Mouse (Mus musculus) mouse trophoblast stem cell (cell line): ENCODE data around the gene Lingo3.

ENCODE experiments used
- in situ Hi-C, 2 experiments: fragments of 300-500 bp; cut with MseI, MboI; formaldehyde crosslinking; loops; 2 replicates in 1 of 2; 3 replicates in 1 of 2; pipeline ENCODE4 v1.15.1; 2025

The Lingo3 gene

GRCm38 (mm10) chr10:80802996-80803395, 40.8 kb downstream of the Lingo3 start:
- in situ Hi-C loops = no loop called here

GRCm38 (mm10) chr10:80802204-80802912, 41.5 kb downstream of the Lingo3 start:
- in situ Hi-C loops = no loop called here

DNA sequence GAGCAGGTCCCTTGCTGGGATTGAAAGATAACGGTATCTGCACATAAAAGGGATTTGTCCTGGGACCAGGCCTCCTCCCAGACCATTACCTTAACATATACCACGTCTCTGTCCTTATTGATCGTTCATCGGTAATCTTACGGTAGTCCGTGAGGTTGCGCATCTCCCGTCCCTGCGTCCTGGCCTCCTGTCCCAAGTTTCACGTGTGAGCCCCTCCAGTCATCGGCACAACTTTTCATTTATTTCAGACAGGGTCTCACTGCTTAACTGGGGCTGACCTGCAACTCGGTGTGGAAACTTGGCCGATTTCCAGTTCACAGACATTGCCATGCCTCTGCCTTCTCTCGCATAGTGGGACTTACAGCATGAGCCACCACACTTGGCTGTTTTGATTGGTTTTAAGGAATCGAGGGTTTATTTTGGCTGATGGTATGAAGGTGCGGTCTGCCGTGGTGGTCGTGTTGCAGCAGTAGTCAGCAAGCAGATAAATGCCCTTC, 44.7 kb downstream of the Lingo3 start:
- in situ Hi-C loops = no loop called here

DNA sequence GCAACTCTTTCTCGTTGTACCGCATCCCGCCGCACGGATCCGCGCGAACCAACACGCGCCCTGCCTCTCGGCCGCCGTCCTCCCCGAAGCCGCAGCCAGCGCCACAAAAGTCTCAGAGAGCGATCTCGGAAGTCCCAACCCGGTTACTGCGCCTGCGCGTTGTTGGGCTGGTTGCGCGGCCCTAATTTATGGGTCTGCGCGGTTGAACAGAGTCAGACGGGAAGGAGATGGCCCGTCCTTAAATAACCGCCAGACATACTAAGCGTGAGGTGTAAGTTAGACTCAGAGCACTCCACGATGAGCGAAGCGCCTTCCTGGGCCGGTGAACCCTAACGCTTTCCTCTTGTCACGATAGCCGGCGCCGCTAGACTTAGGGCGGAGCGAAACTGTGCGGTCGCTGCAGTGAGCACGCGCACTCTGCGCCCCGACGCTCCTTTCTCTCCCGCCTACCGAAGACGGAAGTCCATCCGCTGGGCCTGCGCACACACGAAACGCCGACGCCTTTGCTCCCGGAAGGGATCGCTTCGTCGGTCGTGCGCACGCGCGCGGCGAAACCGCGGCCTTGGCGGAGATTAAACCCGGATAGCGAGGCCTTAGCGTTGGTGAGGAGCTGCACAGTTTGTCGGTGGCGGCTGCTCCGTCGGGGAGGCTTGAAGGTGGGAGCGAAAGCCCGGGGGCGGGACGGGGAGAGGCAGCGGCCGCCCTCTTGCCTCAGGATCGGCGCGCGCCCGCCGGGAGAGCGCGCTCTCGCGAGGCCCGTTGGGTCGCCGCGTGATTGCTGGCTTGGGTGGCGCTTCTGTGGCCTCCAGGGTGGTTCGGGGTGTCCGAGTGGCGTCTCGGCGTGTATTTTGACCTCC, 45.5 kb downstream of the Lingo3 start, which contains the start of the genes Sf3a2 and Plekhj1:
Gene Sf3a2 (plus strand): TSS at position 49 of the 857 bp plus-strand sequence.
Gene Plekhj1 (minus strand): TSS at position 477 of the 857 bp plus-strand sequence.
- in situ Hi-C loops = no loop called here

GRCm38 (mm10) chr10:80797186-80798149, 46.4 kb downstream of the Lingo3 start:
- in situ Hi-C loops = no loop called here

- in situ Hi-C loops = no loop called here
Observed at GRCm38 (mm10) chr10:80796307-80796848, 47.5 kb downstream of the Lingo3 start.

DNA sequence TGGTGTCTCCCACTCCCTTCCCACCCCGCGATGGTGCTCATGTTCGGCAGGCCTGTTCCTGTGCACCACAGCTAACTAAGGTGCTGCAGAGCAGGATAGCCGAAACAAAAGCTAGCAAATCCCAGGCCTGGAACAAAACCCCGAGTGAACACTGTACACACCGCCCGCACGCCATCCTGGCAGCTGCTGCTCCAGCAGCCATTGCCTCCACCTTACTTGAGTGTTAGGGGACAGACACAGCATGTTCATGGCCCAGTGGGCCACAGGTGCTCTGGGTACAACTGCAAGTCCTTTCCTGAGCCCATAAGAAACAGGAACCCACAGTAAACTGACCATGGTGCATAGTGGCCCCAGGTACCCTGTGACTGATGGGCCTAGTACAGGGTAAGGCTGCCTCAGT, 49.1 kb downstream of the Lingo3 start:
- in situ Hi-C loops = no loop called here

DNA sequence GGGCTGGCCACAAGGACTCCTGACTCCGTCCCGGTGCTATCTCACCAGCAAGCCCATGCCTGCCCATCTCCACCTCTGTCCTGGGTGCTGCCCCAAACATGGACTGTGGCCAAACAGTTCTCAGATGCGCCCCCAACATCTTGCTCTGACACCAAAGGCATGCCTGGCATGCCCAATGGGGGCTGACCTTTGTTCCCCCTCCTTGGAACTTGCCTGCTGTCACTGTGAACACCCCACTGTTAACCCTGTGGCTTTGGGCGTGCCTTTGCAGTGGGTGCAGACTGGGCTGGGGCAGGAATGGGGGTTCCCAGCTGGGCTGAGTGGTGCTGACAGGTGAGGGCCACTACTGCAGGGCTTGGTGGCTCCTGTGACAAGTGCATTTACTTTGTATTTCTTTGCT, 50.0 kb downstream of the Lingo3 start:
- in situ Hi-C loops = no loop called here

DNA sequence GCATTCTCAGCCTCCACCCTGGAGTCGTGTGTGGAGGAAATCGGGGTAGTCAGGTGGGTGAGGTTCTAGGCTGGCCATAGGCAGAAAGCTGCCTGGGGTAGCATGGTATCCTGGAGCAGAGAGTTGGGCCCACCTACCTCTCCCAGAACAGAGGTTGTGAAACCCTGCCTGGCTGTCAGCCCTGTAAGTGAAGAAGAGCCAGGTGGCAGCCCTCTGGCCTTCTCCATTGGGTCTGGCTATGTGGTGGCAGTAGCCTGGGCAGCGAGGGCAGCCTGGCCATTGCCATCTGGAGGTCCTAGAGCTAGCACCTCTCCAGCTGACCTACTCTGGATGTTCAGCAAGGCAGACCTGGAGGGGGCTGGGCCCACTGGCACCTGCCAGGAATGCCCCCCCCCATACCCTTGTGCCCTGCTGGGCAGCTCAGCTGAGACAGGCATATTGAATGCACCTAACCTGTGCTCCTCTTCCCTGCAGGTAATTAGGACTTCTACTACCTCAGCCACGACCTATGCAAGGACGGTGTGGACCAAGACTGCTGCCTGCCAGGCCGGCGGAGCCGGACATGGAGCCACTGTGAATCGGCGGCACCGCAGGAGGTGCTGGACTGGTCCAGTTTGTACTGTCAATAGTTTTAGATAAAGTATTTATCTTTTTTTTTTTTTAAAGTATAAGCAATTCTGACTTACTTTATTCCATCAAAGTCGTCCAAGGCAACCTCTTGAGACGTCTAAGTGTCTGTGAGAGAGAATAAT, 50.6 kb downstream of the Lingo3 start:
- in situ Hi-C loops = no loop called here

- in situ Hi-C loops = no loop called here
Observed at GRCm38 (mm10) chr10:80792175-80793032, 51.4 kb downstream of the Lingo3 start.

- in situ Hi-C loops = no loop called here
Observed at GRCm38 (mm10) chr10:80791476-80792174, 52.2 kb downstream of the Lingo3 start.

- in situ Hi-C loops = no loop called here
Observed at GRCm38 (mm10) chr10:80790761-80791404, 53.0 kb downstream of the Lingo3 start.

- in situ Hi-C loops = no loop called here
Observed at GRCm38 (mm10) chr10:80787517-80787916, 56.3 kb downstream of the Lingo3 start.

DNA sequence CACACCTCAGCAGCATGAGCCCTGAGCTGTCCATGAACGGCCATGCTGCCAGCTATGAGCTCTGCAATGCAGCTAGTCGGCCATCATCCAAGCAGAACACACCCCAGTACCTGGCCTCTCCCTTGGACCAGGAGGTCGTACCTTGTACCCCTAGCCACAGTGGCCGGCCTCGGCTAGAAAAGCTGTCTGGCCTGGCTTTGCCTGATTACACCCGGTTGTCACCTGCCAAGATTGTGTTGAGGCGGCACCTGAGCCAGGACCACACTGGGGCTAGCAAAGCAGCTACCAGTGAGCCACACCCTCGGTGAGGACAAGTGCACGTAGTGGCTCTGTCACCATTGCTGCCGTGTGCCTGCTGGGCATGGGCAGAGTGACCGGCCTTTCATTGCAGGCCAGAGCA, 57.9 kb downstream of the Lingo3 start:
- in situ Hi-C loops = no loop called here

DNA sequence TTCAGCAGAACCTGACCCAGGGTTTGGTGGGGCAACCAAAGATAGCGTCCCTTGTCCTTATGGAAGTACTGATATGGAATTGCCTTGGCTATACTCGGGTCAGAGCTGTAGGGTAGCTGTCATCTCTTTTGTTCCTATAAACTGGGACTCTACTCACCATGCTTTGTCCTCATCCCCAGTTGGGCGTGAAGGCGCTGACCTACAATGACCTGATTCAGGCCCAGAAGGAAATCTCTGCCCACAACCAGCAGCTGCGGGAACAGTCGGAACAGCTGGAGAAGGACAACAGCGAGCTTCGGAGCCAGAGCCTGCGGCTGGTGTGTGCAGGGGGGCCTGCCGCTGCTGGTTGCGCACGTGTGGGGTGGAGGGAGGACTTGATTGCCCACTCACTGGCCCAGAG, 59.0 kb downstream of the Lingo3 start:
- in situ Hi-C loops = no loop called here

GRCm38 (mm10) chr10:80784302-80784701, 59.5 kb downstream of the Lingo3 start:
- in situ Hi-C loops = no loop called here
